Mouse (Mus musculus): ENCODE measurements at regions not wholly inside any gene's neighbourhood (a gene's known extent, or its start where the extent isn't known, plus 50 kb on each side); places are given as distances from the start of the nearest gene placed in this dataset.

- Histone ChIP-seq H3K9me3 (replicated peaks) (no peaks in the 10 kb centered on the region), H3K9ac (no peak overlapping the region), H3K4me1 (replicated peaks) (no peaks in the 10 kb centered on the region), H3K4me2 (no peak overlapping the region), H3K27me3 (replicated peaks) (no peaks in the 10 kb centered on the region), H3K4me3 (no peak overlapping the region), H3K27ac (ENCODE audit: poor library complexity, severe bottlenecking) (no peak overlapping the region), H3K36me3 (no peaks in the 10 kb centered on the region)
- ATAC-seq (ENCODE audit: insufficient number of reproducible peaks, low FRiP score) = no peak
- WGBS = 37% methylated on average over 1 of the region's 1 CpGs
These were observed 238.2 kb upstream of the Rnd3 start for GRCm38 (mm10) chr2:51387136-51387535.

- H3K9me3 ChIP-seq (replicated peaks) = no peaks in the 10 kb centered on the region
- H3K27me3 ChIP-seq (replicated peaks) = no peaks in the 10 kb centered on the region
- no peak overlapping the region for H3K4me3 ChIP-seq
- no peaks in the 10 kb centered on the region for H3K36me3 ChIP-seq
- H3K4me2 ChIP-seq = no peak overlapping the region
- H3K27ac ChIP-seq (ENCODE audit: poor library complexity, severe bottlenecking) = no peak overlapping the region
- ATAC-seq (ENCODE audit: insufficient number of reproducible peaks, low FRiP score) = no peak
- no peak overlapping the region for H3K9ac ChIP-seq
- 82% methylated on average over 4 of the region's 4 CpGs for WGBS
- no peaks in the 10 kb centered on the region for H3K4me1 ChIP-seq (replicated peaks)
These were observed 227.7 kb upstream of the Rnd3 start for GRCm38 (mm10) chr2:51376597-51376996.

- WGBS = 89% methylated on average over 6 of the region's 6 CpGs
- Histone ChIP-seq H3K4me1 (replicated peaks) (no peaks in the 10 kb centered on the region), H3K27me3 (replicated peaks) (no peaks in the 10 kb centered on the region), H3K36me3 (no peaks in the 10 kb centered on the region), H3K9me3 (replicated peaks) (no peaks in the 10 kb centered on the region), H3K4me3 (no peak overlapping the region), H3K27ac (ENCODE audit: poor library complexity, severe bottlenecking) (no peak overlapping the region), H3K4me2 (no peak overlapping the region), H3K9ac (no peak overlapping the region)
- no peak for ATAC-seq (ENCODE audit: insufficient number of reproducible peaks, low FRiP score)
These were observed 225.7 kb upstream of the Rnd3 start for GRCm38 (mm10) chr2:51374636-51375035.

- 55% methylated on average over 3 of the region's 3 CpGs for WGBS
- no peaks in the 10 kb centered on the region for H3K36me3 ChIP-seq
- no peak overlapping the region for H3K4me3 ChIP-seq
- H3K9me3 ChIP-seq (replicated peaks) = no peaks in the 10 kb centered on the region
- no peak overlapping the region for H3K9ac ChIP-seq
- H3K4me1 ChIP-seq (replicated peaks) = no peaks in the 10 kb centered on the region
- ATAC-seq (ENCODE audit: insufficient number of reproducible peaks, low FRiP score) = no peak
- no peak overlapping the region for H3K4me2 ChIP-seq
- no peak overlapping the region for H3K27ac ChIP-seq (ENCODE audit: poor library complexity, severe bottlenecking)
- no peaks in the 10 kb centered on the region for H3K27me3 ChIP-seq (replicated peaks)
These were observed 223.9 kb upstream of the Rnd3 start for GRCm38 (mm10) chr2:51372771-51373170.

GRCm38 (mm10) chr2:51362825-51363616, 214.1 kb upstream of the Rnd3 start:
- Histone ChIP-seq H3K36me3 (no peaks in the 10 kb centered on the region), H3K4me1 (replicated peaks) (peaks cover 7% of the 10 kb centered on the region; the same call in 1 of the 2 replicates), H3K27ac (ENCODE audit: poor library complexity, severe bottlenecking) (no peak overlapping the region), H3K27me3 (replicated peaks) (no peaks in the 10 kb centered on the region), H3K9me3 (replicated peaks) (no peaks in the 10 kb centered on the region), H3K4me2 (no peak overlapping the region), H3K9ac (no peak overlapping the region), H3K4me3 (no peak overlapping the region)
- no peak for ATAC-seq (ENCODE audit: insufficient number of reproducible peaks, low FRiP score)
- 73% methylated on average over 9 of the region's 9 CpGs for WGBS

GRCm38 (mm10) chr2:51355281-51355680, 206.4 kb upstream of the Rnd3 start:
- Histone ChIP-seq H3K27ac (ENCODE audit: poor library complexity, severe bottlenecking) (no peak overlapping the region), H3K4me3 (no peak overlapping the region), H3K4me1 (replicated peaks) (0 out of 2 replicates have a peak, but pooled peaks cover 2% of the 10 kb centered on the region), H3K4me2 (no peak overlapping the region), H3K27me3 (replicated peaks) (no peaks in the 10 kb centered on the region), H3K9me3 (replicated peaks) (no peaks in the 10 kb centered on the region), H3K9ac (no peak overlapping the region), H3K36me3 (no peaks in the 10 kb centered on the region)
- 67% methylated on average over 7 of the region's 7 CpGs for WGBS
- no peak for ATAC-seq (ENCODE audit: insufficient number of reproducible peaks, low FRiP score)

- Histone ChIP-seq H3K36me3 (no peaks in the 10 kb centered on the region), H3K9me3 (replicated peaks) (no peaks in the 10 kb centered on the region), H3K9ac (no peak overlapping the region), H3K4me3 (no peak overlapping the region), H3K4me2 (no peak overlapping the region), H3K27ac (ENCODE audit: poor library complexity, severe bottlenecking) (no peak overlapping the region), H3K27me3 (replicated peaks) (no peaks in the 10 kb centered on the region), H3K4me1 (replicated peaks) (no peaks in the 10 kb centered on the region)
- WGBS = 91% methylated on average over 4 of the region's 4 CpGs
- ATAC-seq (ENCODE audit: insufficient number of reproducible peaks, low FRiP score) = no peak
These were observed 205.9 kb upstream of the Rnd3 start for GRCm38 (mm10) chr2:51354800-51355199.

- Histone ChIP-seq H3K4me1 (replicated peaks) (no peaks in the 10 kb centered on the region), H3K4me3 (no peak overlapping the region), H3K27me3 (replicated peaks) (no peaks in the 10 kb centered on the region), H3K4me2 (no peak overlapping the region), H3K27ac (ENCODE audit: poor library complexity, severe bottlenecking) (no peak overlapping the region), H3K36me3 (no peaks in the 10 kb centered on the region), H3K9ac (no peak overlapping the region), H3K9me3 (replicated peaks) (no peaks in the 10 kb centered on the region)
- WGBS = 68% methylated on average over 2 of the region's 2 CpGs
- ATAC-seq (ENCODE audit: insufficient number of reproducible peaks, low FRiP score) = no peak
These were observed 200.7 kb upstream of the Rnd3 start for GRCm38 (mm10) chr2:51349614-51350013.

- Histone ChIP-seq H3K27me3 (replicated peaks) (no peaks in the 10 kb centered on the region), H3K9ac (no peak overlapping the region), H3K27ac (ENCODE audit: poor library complexity, severe bottlenecking) (no peak overlapping the region), H3K4me3 (no peak overlapping the region), H3K36me3 (no peaks in the 10 kb centered on the region), H3K4me2 (no peak overlapping the region), H3K9me3 (replicated peaks) (no peaks in the 10 kb centered on the region), H3K4me1 (replicated peaks) (no peaks in the 10 kb centered on the region)
- 82% methylated on average over 2 of the region's 2 CpGs for WGBS
- no peak for ATAC-seq (ENCODE audit: insufficient number of reproducible peaks, low FRiP score)
These were observed 199.9 kb upstream of the Rnd3 start for GRCm38 (mm10) chr2:51348774-51349173.

GRCm38 (mm10) chr2:51347086-51347485, 198.2 kb upstream of the Rnd3 start:
- no peaks in the 10 kb centered on the region for H3K4me1 ChIP-seq (replicated peaks)
- H3K4me2 ChIP-seq = no peak overlapping the region
- H3K27ac ChIP-seq (ENCODE audit: poor library complexity, severe bottlenecking) = no peak overlapping the region
- no peaks in the 10 kb centered on the region for H3K36me3 ChIP-seq
- H3K9ac ChIP-seq = no peak overlapping the region
- WGBS = 90% methylated on average over 1 of the region's 1 CpGs
- H3K27me3 ChIP-seq (replicated peaks) = no peaks in the 10 kb centered on the region
- H3K4me3 ChIP-seq = no peak overlapping the region
- no peak for ATAC-seq (ENCODE audit: insufficient number of reproducible peaks, low FRiP score)
- H3K9me3 ChIP-seq (replicated peaks) = no peaks in the 10 kb centered on the region

GRCm38 (mm10) chr2:51342421-51342820, 193.5 kb upstream of the Rnd3 start:
- no peak overlapping the region for H3K4me3 ChIP-seq
- H3K4me1 ChIP-seq (replicated peaks) = no peaks in the 10 kb centered on the region
- H3K9me3 ChIP-seq (replicated peaks) = no peaks in the 10 kb centered on the region
- no peak overlapping the region for H3K4me2 ChIP-seq
- no peak for ATAC-seq (ENCODE audit: insufficient number of reproducible peaks, low FRiP score)
- no peaks in the 10 kb centered on the region for H3K27me3 ChIP-seq (replicated peaks)
- H3K36me3 ChIP-seq = no peaks in the 10 kb centered on the region
- H3K9ac ChIP-seq = no peak overlapping the region
- WGBS = 75% methylated on average over 1 of the region's 1 CpGs
- no peak overlapping the region for H3K27ac ChIP-seq (ENCODE audit: poor library complexity, severe bottlenecking)

GRCm38 (mm10) chr2:51334437-51334836, 185.5 kb upstream of the Rnd3 start:
- 75% methylated on average over 6 of the region's 6 CpGs for WGBS
- H3K4me3 ChIP-seq = no peak overlapping the region
- H3K27ac ChIP-seq (ENCODE audit: poor library complexity, severe bottlenecking) = no peak overlapping the region
- no peaks in the 10 kb centered on the region for H3K4me1 ChIP-seq (replicated peaks)
- no peaks in the 10 kb centered on the region for H3K36me3 ChIP-seq
- H3K9me3 ChIP-seq (replicated peaks) = no peaks in the 10 kb centered on the region
- no peak for ATAC-seq (ENCODE audit: insufficient number of reproducible peaks, low FRiP score)
- H3K4me2 ChIP-seq = no peak overlapping the region
- no peak overlapping the region for H3K9ac ChIP-seq
- H3K27me3 ChIP-seq (replicated peaks) = no peaks in the 10 kb centered on the region

All from heart, embryonic 12.5 days (tissue).